Mouse (Mus musculus): ENCODE measurements at regions not wholly inside any gene's neighbourhood (a gene's known extent, or its start where the extent isn't known, plus 50 kb on each side); places are given as distances from the start of the nearest gene placed in this dataset.

GRCm38 (mm10) chr9:115608377-115608776 is 298.2 kb upstream of the Stt3b start:
- Histone ChIP-seq H3K4me2 (no peak overlapping the region), H3K27me3 (ENCODE audit: control insufficient read depth, insufficient read depth, low read length) (no peaks in the 10 kb centered on the region), H3K4me3 (ENCODE audit: low read depth, low read length) (no peak overlapping the region), H3K36me3 (ENCODE audit: control insufficient read depth, insufficient read depth, low read length) (no peaks in the 10 kb centered on the region), H3K27ac (ENCODE audit: low read depth, low read length) (no peak overlapping the region), H3K4me1 (ENCODE audit: control insufficient read depth, insufficient read depth, low read length) (no peaks in the 10 kb centered on the region), H3K9ac (ENCODE audit: low read depth, low read length) (no peak overlapping the region), H3K9me3 (replicated peaks; ENCODE audit: control insufficient read depth, low read length) (no peaks in the 10 kb centered on the region)
- 77% methylated on average over 5 of the region's 5 CpGs for WGBS (ENCODE audit: insufficient replicate concordance)
- no peak for ATAC-seq (replicated peaks; ENCODE audit: insufficient number of reproducible peaks, low FRiP score, low TSS enrichment)

- no peaks in the 10 kb centered on the region for H3K27me3 ChIP-seq (ENCODE audit: control insufficient read depth, insufficient read depth, low read length)
- no peak overlapping the region for H3K4me3 ChIP-seq (ENCODE audit: low read depth, low read length)
- no peak for ATAC-seq (replicated peaks; ENCODE audit: insufficient number of reproducible peaks, low FRiP score, low TSS enrichment)
- no peaks in the 10 kb centered on the region for H3K4me1 ChIP-seq (ENCODE audit: control insufficient read depth, insufficient read depth, low read length)
- WGBS (ENCODE audit: insufficient replicate concordance), result 68% methylated on average over 5 of the region's 5 CpGs
- no peaks in the 10 kb centered on the region for H3K9me3 ChIP-seq (replicated peaks; ENCODE audit: control insufficient read depth, low read length)
- no peaks in the 10 kb centered on the region for H3K36me3 ChIP-seq (ENCODE audit: control insufficient read depth, insufficient read depth, low read length)
- H3K27ac ChIP-seq (ENCODE audit: low read depth, low read length), result no peak overlapping the region
- no peak overlapping the region for H3K4me2 ChIP-seq
- no peak overlapping the region for H3K9ac ChIP-seq (ENCODE audit: low read depth, low read length)
Observed at GRCm38 (mm10) chr9:115609904-115610303, 299.4 kb upstream of the Gadl1 start.

- no peak overlapping the region for H3K4me2 ChIP-seq
- H3K9me3 ChIP-seq (replicated peaks; ENCODE audit: control insufficient read depth, low read length), result no peaks in the 10 kb centered on the region
- H3K36me3 ChIP-seq (ENCODE audit: control insufficient read depth, insufficient read depth, low read length), result no peaks in the 10 kb centered on the region
- no peak overlapping the region for H3K27ac ChIP-seq (ENCODE audit: low read depth, low read length)
- H3K27me3 ChIP-seq (ENCODE audit: control insufficient read depth, insufficient read depth, low read length), result no peaks in the 10 kb centered on the region
- H3K4me3 ChIP-seq (ENCODE audit: low read depth, low read length), result no peak overlapping the region
- 84% methylated on average over 5 of the region's 5 CpGs for WGBS (ENCODE audit: insufficient replicate concordance)
- ATAC-seq (replicated peaks; ENCODE audit: insufficient number of reproducible peaks, low FRiP score, low TSS enrichment), result no peak
- H3K9ac ChIP-seq (ENCODE audit: low read depth, low read length), result no peak overlapping the region
- no peaks in the 10 kb centered on the region for H3K4me1 ChIP-seq (ENCODE audit: control insufficient read depth, insufficient read depth, low read length)
Observed at GRCm38 (mm10) chr9:115611713-115612112, 297.5 kb upstream of the Gadl1 start.

- no peaks in the 10 kb centered on the region for H3K4me1 ChIP-seq (ENCODE audit: control insufficient read depth, insufficient read depth, low read length)
- WGBS (ENCODE audit: insufficient replicate concordance), result 56% methylated on average over 6 of the region's 6 CpGs
- H3K9ac ChIP-seq (ENCODE audit: low read depth, low read length), result no peak overlapping the region
Observed at GRCm38 (mm10) chr9:115612908-115613307, 296.3 kb upstream of the Gadl1 start.

GRCm38 (mm10) chr9:115614007-115614406 is 295.2 kb upstream of the Gadl1 start:
- Histone ChIP-seq H3K9me3 (replicated peaks; ENCODE audit: control insufficient read depth, low read length) (no peaks in the 10 kb centered on the region), H3K4me2 (no peak overlapping the region), H3K4me3 (ENCODE audit: low read depth, low read length) (no peak overlapping the region), H3K9ac (ENCODE audit: low read depth, low read length) (no peak overlapping the region), H3K4me1 (ENCODE audit: control insufficient read depth, insufficient read depth, low read length) (no peaks in the 10 kb centered on the region), H3K27ac (ENCODE audit: low read depth, low read length) (no peak overlapping the region), H3K36me3 (ENCODE audit: control insufficient read depth, insufficient read depth, low read length) (no peaks in the 10 kb centered on the region), H3K27me3 (ENCODE audit: control insufficient read depth, insufficient read depth, low read length) (no peaks in the 10 kb centered on the region)
- 76% methylated on average over 2 of the region's 2 CpGs for WGBS (ENCODE audit: insufficient replicate concordance)
- no peak for ATAC-seq (replicated peaks; ENCODE audit: insufficient number of reproducible peaks, low FRiP score, low TSS enrichment)

More at GRCm38 (mm10) chr9:115612908-115613307, 296.3 kb upstream of the Gadl1 start:
- H3K36me3 ChIP-seq (ENCODE audit: control insufficient read depth, insufficient read depth, low read length), result no peaks in the 10 kb centered on the region
- no peaks in the 10 kb centered on the region for H3K9me3 ChIP-seq (replicated peaks; ENCODE audit: control insufficient read depth, low read length)
- no peak overlapping the region for H3K27ac ChIP-seq (ENCODE audit: low read depth, low read length)
- H3K4me3 ChIP-seq (ENCODE audit: low read depth, low read length), result no peak overlapping the region
- no peak overlapping the region for H3K4me2 ChIP-seq
- no peak for ATAC-seq (replicated peaks; ENCODE audit: insufficient number of reproducible peaks, low FRiP score, low TSS enrichment)
- no peaks in the 10 kb centered on the region for H3K27me3 ChIP-seq (ENCODE audit: control insufficient read depth, insufficient read depth, low read length)

- no peaks in the 10 kb centered on the region for H3K4me1 ChIP-seq (ENCODE audit: control insufficient read depth, insufficient read depth, low read length)
- H3K9ac ChIP-seq (ENCODE audit: low read depth, low read length), result no peak overlapping the region
- H3K4me2 ChIP-seq, result no peak overlapping the region
- H3K36me3 ChIP-seq (ENCODE audit: control insufficient read depth, insufficient read depth, low read length), result no peaks in the 10 kb centered on the region
- H3K27me3 ChIP-seq (ENCODE audit: control insufficient read depth, insufficient read depth, low read length), result no peaks in the 10 kb centered on the region
- H3K4me3 ChIP-seq (ENCODE audit: low read depth, low read length), result no peak overlapping the region
- no peaks in the 10 kb centered on the region for H3K9me3 ChIP-seq (replicated peaks; ENCODE audit: control insufficient read depth, low read length)
- no peak for ATAC-seq (replicated peaks; ENCODE audit: insufficient number of reproducible peaks, low FRiP score, low TSS enrichment)
- WGBS (ENCODE audit: insufficient replicate concordance), result 71% methylated on average over 6 of the region's 6 CpGs
- no peak overlapping the region for H3K27ac ChIP-seq (ENCODE audit: low read depth, low read length)
Observed at GRCm38 (mm10) chr9:115617909-115618308, 291.3 kb upstream of the Gadl1 start.

- no peaks in the 10 kb centered on the region for H3K36me3 ChIP-seq (ENCODE audit: control insufficient read depth, insufficient read depth, low read length)
- 36% methylated on average over 5 of the region's 5 CpGs for WGBS (ENCODE audit: insufficient replicate concordance)
- no peak overlapping the region for H3K4me3 ChIP-seq (ENCODE audit: low read depth, low read length)
- H3K9me3 ChIP-seq (replicated peaks; ENCODE audit: control insufficient read depth, low read length), result no peaks in the 10 kb centered on the region
- H3K27ac ChIP-seq (ENCODE audit: low read depth, low read length), result no peak overlapping the region
- ATAC-seq (replicated peaks; ENCODE audit: insufficient number of reproducible peaks, low FRiP score, low TSS enrichment), result no peak
- no peak overlapping the region for H3K9ac ChIP-seq (ENCODE audit: low read depth, low read length)
- no peaks in the 10 kb centered on the region for H3K27me3 ChIP-seq (ENCODE audit: control insufficient read depth, insufficient read depth, low read length)
- H3K4me2 ChIP-seq, result no peak overlapping the region
- no peaks in the 10 kb centered on the region for H3K4me1 ChIP-seq (ENCODE audit: control insufficient read depth, insufficient read depth, low read length)
Observed at GRCm38 (mm10) chr9:115623948-115624347, 285.3 kb upstream of the Gadl1 start.

GRCm38 (mm10) chr9:115624721-115625496 is 284.3 kb upstream of the Gadl1 start:
- no peak overlapping the region for H3K27ac ChIP-seq (ENCODE audit: low read depth, low read length)
- H3K9me3 ChIP-seq (replicated peaks; ENCODE audit: control insufficient read depth, low read length), result no peaks in the 10 kb centered on the region
- H3K36me3 ChIP-seq (ENCODE audit: control insufficient read depth, insufficient read depth, low read length), result no peaks in the 10 kb centered on the region
- ATAC-seq (replicated peaks; ENCODE audit: insufficient number of reproducible peaks, low FRiP score, low TSS enrichment), result no peak
- no peak overlapping the region for H3K4me3 ChIP-seq (ENCODE audit: low read depth, low read length)
- no peaks in the 10 kb centered on the region for H3K27me3 ChIP-seq (ENCODE audit: control insufficient read depth, insufficient read depth, low read length)
- 65% methylated on average over 15 of the region's 15 CpGs for WGBS (ENCODE audit: insufficient replicate concordance)
- H3K9ac ChIP-seq (ENCODE audit: low read depth, low read length), result no peak overlapping the region
- H3K4me2 ChIP-seq, result no peak overlapping the region
- no peaks in the 10 kb centered on the region for H3K4me1 ChIP-seq (ENCODE audit: control insufficient read depth, insufficient read depth, low read length)

- no peak overlapping the region for H3K4me3 ChIP-seq (ENCODE audit: low read depth, low read length)
- H3K27ac ChIP-seq (ENCODE audit: low read depth, low read length), result no peak overlapping the region
- no peaks in the 10 kb centered on the region for H3K36me3 ChIP-seq (ENCODE audit: control insufficient read depth, insufficient read depth, low read length)
- WGBS (ENCODE audit: insufficient replicate concordance), result 77% methylated on average over 3 of the region's 3 CpGs
- no peak overlapping the region for H3K9ac ChIP-seq (ENCODE audit: low read depth, low read length)
- H3K27me3 ChIP-seq (ENCODE audit: control insufficient read depth, insufficient read depth, low read length), result no peaks in the 10 kb centered on the region
- no peaks in the 10 kb centered on the region for H3K4me1 ChIP-seq (ENCODE audit: control insufficient read depth, insufficient read depth, low read length)
- ATAC-seq (replicated peaks; ENCODE audit: insufficient number of reproducible peaks, low FRiP score, low TSS enrichment), result no peak
- no peaks in the 10 kb centered on the region for H3K9me3 ChIP-seq (replicated peaks; ENCODE audit: control insufficient read depth, low read length)
- H3K4me2 ChIP-seq, result no peak overlapping the region
Observed at GRCm38 (mm10) chr9:115627551-115627950, 281.7 kb upstream of the Gadl1 start.

Measured in heart, embryonic 11.5 days (tissue).